Mouse (Mus musculus): ENCODE data around the gene Tspan32.
A peak's percentile ranks its signal among the peaks of the same experiment; 100 is the strongest.

Gene Tspan32

DNA sequence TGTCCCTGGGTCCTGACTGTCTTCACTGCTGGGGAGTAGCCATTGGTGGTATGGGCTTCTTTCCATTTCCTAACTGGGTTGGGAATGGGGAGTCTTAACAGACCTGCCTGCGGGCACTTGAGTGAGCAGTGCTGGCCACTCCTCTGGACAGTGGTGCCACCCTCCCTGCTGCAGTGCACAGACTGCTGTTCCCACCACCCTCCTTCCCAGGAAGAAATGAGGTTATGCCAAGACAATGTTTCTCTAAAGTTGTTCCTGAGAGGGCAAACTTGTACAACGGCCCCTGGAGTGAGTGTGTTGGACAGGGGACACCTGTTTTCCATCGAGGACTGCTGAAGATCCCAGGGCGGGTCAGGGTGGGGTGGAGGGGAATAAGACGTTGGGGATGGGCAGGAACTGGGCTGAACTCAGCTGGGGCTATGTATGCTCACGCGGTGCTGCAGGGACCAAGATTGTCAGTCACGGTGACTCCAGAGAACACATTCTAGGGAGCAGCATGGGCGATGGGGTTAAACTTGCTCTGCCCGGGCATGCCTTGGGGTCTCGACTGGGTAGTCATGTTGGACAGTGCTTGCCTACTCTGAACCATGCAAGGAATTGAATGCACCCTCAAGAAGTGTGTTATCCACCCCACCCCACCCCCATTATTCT lies 49.2 kb downstream of the Tspan32 start:
- DNase-seq (ENCODE audit: extremely low read depth, low read depth): no peak

DNA sequence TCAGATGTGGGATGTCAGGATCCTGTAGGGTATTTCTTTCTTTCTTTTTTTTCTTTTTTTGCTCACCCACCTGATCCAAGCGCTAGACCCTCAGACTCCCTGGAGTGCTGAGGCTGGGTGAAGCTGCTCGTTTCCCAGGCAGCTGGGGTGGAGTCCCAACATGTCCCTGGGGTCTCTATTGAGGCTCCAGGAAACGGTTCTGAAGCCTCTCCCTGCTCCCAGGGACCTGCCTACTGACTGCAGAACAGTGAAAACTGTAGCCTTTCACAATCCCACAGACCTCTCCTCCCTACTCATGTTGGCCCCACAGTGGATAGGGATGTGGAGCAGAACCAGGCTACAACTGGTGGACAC lies 49.7 kb downstream of the Tspan32 start:
- no peak for DNase-seq (ENCODE audit: extremely low read depth, low read depth)

GRCm38 (mm10) chr7:143055001-143055400 lies 50.2 kb downstream of the Tspan32 start:
- DNase-seq (ENCODE audit: extremely low read depth, low read depth): no peak

DNA sequence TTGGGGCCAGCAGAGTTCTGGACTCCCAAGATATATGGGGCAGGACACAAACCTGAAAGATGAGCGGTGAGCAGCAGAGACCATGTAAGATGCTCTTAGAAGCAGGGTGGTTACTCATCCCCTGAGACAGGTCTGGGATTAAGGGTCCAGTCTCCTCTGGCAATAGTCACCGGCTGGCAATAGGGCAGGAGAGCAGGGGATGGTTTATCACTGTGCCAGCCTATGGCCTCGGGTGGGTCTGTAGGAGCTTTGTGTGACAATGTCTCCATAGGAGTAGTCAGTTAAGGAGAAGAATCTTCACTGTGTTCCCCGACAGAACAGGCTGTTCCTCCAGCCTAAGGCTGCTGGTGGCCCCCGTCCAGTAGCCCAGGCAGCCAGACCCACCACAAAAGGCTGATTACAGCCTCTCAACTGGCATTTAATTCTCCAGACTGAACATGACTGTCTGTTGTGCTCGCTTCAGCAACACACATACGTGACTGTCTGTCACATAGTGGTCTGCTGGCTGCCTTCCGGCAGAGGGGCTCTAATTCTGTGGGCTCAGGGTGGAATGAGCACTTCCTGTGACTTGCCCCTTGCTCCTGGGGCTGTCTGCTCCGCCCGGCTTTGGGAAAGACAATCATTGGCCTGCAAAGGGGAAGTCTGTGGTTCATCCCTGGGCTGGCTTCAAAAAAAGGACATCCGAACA lies 50.8 kb downstream of the Tspan32 start:
- DNase-seq (ENCODE audit: extremely low read depth, low read depth): no peak

GRCm38 (mm10) chr7:143057023-143057422 lies 52.2 kb downstream of the Tspan32 start:
- no peak for DNase-seq (ENCODE audit: extremely low read depth, low read depth)

DNA sequence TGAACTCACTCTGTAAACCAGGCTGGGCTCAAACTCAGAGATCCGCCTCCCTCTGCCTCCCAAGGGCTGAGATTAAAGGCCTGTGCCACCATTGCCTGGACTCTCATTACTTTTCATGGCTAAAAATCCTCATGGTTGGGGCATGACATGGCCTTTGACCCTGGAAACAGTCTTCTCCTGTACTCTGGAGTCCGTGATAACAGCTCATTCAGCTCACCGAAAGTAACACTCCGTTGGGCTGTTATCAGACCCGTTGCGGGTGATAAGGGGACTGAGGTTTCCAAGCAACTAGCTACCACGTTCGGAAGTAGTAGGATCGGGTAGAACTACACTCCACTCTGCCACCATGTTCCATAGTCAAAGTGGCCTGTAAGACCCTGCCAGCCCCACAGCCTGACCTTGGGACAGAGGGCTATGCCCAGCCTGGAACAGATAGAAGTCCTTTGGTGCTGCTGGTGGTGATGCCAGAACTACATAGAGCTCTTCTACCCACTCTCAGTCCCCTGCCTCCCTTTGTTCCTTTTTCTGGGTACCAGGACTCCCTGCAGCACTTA lies 52.9 kb downstream of the Tspan32 start:
- DNase-seq (ENCODE audit: extremely low read depth, low read depth): peak; percentile 70

- no peak for DNase-seq (ENCODE audit: extremely low read depth, low read depth)
Measured at GRCm38 (mm10) chr7:143058221-143058697, 53.4 kb downstream of the Tspan32 start.

DNA sequence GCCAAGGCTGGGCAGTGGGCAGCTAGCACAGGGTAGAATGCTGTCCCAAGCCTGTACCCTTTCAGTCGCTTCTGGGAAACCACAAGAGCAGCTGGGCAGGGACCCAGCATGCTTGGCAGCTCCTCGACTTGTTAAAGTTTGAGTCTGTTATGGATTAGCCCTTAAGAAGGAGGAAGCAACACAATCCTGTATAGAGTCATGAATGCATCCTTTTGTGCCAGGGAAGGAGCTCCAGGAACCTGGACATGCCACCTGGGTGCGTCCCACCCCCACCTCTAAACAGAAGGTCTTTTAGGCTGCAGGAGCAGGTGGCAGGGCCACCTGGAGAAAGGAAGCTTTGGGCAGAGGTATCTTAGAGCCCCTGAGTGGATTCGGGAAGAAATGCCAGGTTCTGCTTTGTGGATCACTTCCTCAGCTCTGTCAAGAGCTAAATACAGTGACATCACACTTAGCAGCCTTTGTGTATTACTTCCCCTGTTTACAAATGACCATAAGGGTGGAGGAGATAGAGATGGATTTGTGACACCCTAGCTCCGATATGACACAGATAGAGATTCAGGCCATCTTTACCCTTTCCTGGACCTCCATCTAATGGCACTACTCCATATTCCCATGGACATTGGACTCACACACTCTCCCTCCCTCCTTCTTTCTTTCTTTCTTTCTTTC lies 54.5 kb downstream of the Tspan32 start:
- no peak for DNase-seq (ENCODE audit: extremely low read depth, low read depth)

DNA sequence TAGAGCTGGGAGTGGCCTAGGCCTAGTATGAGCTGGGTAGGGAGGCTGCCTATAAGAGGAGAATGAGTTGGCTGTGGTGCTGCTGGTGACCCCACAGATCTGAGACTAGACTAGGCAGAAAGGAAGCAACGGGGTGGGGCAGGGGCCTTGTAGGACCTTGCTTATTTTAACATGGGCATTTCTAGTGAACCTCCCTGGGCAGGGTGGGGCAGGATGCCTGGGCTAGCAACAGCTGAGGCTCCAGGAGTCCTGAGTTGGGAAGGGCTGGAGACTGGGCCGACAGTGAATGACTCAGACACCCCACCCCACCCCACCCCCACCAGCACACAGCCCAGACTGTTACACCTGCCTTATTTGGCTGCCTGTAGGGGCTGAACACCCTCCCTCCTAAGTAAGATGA lies 57.9 kb downstream of the Tspan32 start:
- DNase-seq (ENCODE audit: extremely low read depth, low read depth): no peak

DNA sequence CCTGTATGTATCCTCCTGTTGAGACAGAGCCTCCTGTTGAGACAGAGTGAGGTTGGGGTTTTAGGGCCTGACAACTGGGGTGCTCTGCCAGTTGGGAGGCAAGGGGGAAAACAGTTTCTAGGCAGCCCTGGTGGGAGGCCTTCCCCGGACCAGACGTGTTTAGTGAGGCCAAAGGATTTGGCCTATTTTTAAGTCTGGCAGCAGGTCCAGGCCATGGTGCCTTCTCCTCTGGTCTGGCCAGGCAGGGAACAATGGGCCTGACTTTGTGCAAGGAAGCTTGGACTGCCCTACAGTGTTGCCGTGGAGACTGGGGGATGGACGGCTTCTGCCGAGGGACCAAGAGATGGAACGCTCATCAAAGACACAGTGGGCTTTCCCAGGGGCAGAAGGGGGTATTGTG lies 59.4 kb downstream of the Tspan32 start:
- no peak for DNase-seq (ENCODE audit: extremely low read depth, low read depth)

DNA sequence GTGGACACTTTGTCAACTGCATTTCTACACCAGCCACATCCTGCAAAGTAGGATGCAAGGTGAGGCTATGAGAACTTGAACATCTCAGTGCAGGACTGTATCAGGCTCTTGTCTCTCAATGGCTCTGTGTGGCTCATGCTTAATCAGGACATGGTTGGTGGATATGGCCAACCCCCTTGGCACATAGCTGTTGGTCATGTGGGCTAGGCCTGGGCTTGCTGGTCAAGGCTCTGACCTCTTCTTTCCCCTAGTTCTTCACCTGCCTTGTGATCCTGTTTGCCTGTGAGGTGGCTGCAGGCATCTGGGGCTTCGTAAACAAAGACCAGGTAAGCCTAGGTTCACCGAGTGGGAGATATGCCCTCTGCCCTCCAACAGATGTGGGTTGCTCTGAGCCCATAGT lies 60.8 kb downstream of the Tspan32 start:
- DNase-seq (ENCODE audit: extremely low read depth, low read depth): no peak

DNA sequence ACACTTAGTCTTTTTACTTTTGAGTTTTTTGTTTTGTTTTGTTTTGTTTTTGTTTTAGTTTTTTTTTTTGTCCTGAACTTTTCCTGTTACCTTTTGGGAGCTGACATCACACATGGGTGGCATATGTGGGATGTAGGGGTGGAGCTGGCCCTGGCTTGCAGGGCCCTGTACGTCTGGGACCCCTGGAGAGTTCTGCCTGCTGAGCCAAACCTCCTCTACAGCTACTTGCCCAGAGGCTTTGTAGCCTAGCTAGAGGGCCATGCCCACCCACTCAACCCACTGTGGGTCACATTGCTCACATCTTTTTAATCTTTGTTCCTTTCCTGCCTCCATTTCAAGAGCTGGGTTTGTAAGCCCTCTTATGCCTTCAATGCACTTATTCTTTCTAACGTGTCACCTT lies 62.6 kb downstream of the Tspan32 start:
- DNase-seq (ENCODE audit: extremely low read depth, low read depth): no peak

DNA sequence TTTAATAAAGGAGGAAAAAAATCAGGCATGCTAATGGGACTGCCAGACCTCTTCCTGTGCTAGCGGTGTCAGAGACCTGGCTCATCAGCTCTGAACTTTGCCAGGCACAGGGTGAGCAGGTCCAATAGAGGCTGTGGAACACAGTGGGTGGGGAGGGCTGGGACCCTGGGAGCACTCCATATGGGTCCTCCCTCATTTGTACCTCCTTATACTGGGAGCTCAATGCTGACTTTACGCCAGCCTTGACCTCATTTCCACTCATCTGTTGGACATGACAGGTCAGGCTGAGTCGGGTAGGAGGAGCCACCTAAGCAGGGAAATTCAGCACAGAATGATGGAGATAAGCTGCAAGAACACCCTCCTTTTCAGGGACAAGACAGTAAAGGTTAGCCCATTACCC lies 63.1 kb downstream of the Tspan32 start:
- no peak for DNase-seq (ENCODE audit: extremely low read depth, low read depth)

GRCm38 (mm10) chr7:143068316-143068881 lies 63.6 kb downstream of the Tspan32 start:
- DNase-seq (ENCODE audit: extremely low read depth, low read depth): no peak

DNA sequence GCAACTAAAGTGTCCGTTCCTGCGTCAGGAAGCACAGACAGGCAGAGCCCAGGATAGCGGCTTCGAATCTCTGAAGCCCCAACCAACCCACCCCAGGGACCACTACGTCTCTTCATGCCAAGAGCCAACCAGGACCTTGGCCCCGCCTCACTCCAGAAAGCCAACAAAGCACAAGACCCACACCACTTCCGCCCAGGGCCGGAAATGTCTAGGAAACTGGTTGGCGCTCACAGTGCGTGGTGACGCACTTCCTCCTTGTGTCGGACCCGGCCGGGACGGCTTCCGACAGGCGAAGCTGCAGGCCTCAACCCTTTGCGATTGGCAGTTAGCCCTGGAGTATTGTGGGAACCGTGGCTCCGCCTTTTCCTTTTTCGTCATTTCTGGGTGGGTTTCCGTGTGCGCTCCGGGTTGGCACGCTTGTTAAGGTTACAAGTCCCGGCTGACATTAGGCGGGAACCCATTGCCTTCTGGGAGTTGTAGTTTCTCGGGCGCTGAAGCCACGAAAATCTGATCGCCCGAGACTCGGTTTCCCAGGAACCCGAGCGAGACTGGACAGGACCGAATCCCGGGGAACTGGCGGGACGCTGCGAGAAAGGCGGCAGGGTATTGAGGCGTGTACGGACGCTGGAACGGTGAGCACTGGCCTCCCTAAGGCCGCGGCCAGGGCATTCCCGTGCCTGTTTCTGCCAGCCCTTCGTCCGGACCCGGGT lies 64.2 kb downstream of the Tspan32 start, which contains the start of gene Tssc4:
Gene Tssc4, plus strand, starts transcription at position 368 of the 710 bp plus-strand sequence.
- DNase-seq (ENCODE audit: extremely low read depth, low read depth): peak; percentile 99
